Mouse (Mus musculus) CD4-positive, CD25-positive, alpha-beta regulatory T cell, adult 2 months (primary cell): ENCODE data around the gene Ttn.

Experiments used
- DNase-seq: peaks from one replicate; pipeline ENCODE4 v3.0.0-alpha.2; 2012; ENCODE audit warnings: low read depth, low spot score

Gene Ttn

DNA sequence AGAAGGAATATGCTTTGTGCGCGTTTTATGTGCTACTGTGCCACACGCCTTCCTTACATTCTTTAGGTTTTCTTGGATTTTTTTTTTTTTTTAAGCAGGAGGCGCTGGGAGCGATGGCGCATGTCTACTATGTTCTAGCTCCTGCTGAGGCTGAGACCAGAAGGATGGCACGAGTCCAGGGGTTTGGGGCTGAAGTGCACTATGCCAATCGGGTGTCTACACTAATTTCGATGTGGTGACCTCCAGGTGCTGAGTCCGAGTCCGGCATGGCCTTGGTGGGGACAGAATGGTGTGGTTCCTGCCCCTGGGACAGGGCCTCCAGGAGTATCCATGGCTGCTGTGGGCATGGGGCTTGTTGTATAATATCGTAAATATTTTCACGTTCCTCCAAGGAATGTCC lies 323.8 kb downstream of the Ttn start:
- no peak for DNase-seq

DNA sequence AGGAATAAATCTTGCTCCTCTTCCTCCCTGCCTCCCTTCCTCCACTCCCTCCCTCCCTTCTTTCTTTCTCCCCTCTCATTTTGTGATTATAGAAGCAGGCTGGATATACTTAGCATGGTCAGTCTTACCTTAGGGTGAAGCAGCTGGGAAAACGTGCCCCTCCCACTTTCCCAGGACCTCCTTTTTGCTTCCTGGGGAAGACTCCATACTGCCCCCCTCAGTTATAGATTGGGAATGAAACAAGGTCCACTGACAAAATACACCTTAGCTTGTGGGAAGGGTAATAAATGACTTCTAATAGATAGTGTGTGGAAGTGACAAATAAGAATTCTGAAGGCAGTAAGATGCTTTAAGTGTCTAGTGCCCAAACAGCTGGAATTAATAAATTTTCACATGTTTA lies 326.4 kb downstream of the Ttn start:
- DNase-seq: peak; percentile 12

DNA sequence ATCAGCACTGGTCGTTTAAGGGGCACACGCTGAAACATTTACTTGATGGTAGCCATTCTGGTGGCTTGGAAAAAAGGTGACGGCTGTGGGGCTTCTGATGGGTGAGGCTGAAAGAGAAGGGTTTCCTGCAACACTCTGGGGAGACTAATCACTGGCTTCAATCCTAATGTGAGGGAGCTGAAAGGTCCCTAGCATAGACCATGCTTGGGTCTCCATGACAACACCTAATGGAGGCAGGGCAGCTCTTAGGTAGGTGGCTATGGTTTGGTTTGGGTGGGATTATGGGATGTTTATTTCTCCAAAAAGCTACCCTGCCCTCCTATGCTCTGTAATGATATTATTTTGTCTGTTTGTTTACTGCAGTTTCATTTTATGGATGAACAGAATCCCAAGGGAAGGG lies 326.9 kb downstream of the Ttn start:
- no peak for DNase-seq

DNA sequence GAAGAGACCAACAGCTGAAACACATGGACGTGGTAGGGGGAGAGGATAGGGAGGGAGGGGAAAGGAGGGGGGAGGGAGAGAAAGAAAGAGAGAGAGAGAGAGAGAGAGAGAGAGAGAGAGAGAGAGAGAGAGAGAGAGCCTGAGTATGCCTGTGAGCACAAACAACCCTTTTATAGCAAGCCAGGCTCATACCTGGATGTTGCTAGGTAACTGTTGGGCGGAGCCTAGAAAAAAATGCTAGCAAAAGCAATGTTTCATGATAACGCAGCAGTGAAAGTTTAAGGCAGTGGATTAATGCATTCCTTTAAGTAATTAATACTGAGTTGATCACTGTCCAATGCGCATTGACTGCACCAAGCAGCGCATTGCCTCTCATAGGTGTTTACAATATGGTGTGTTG lies 327.7 kb downstream of the Ttn start:
- DNase-seq: no peak
